Mouse (Mus musculus): Measurements from ENCODE around the gene Dusp22. TPM values are rescaled to one million over a fixed set of nuclear protein-coding genes. Genes with fewer than 3 reads are reported as not detected.
A peak's percentile ranks its signal among the peaks of the same experiment; 100 is the strongest.

The Dusp22 gene
- polyA plus RNA-seq, 1 experiment from 2014 or later, result 9.0 TPM

DNA sequence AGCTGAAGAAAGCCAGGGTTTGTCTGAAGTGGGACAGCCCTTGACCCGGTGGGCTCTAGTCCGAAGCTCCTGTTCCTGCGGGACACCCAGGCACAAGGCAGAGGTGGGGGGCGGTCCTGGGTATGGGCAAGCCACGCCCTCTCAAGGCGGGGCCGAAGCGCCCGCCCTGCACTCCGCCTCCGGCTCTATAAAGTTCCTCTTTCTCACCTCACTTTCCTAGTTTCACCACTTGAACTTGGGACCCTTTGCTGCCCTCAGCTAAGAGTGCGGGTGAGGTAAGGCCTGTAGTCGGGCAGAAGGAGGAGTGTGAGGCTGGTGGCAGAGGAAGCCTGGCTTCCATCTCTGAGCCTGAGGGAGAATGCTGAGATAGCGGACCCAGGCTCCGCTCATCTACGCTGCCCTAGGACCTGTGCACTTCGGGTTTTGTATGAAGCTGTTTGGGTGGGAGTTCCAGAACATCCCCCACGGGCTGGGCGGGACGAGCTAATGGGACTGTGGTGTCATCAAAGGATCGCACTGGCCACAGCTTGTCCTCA is 89.3 kb downstream of the Dusp22 start, which contains the start of gene Irf4:
Gene Irf4 (plus strand): TSS at position 206 of the 536 bp plus-strand sequence.
- Histone ChIP-seq H3K4me1 (replicated peaks; ENCODE audit: control insufficient read depth, insufficient read depth, low read length) (0 out of 2 replicates have a peak, but pooled peaks cover 3% of the 10 kb centered on the region), H3K4me2 (replicated peaks; ENCODE audit: low read depth) (peak within 1 kb of the TSS; percentile 70), H3K9me3 (ENCODE audit: control insufficient read depth) (no peaks in the 10 kb centered on the region), H3K27ac (ENCODE audit: low read depth, low read length) (no peak within 1 kb of the TSS), H3K4me3 (ENCODE audit: low read depth, low read length) (peak within 1 kb of the TSS; percentile 34), H3K36me3 (ENCODE audit: control insufficient read depth, insufficient read depth) (no peaks in the 10 kb centered on the region), H3K27me3 (replicated peaks; ENCODE audit: control insufficient read depth, insufficient read depth, low read length) (peaks cover 53% of the 10 kb centered on the region), H3K9ac (ENCODE audit: low read depth, low read length) (no peak within 1 kb of the TSS; the same call in 1 of the 2 replicates)
- ATAC-seq, result peak; percentile 78
- no peak for TF ChIP-seq CTCF (IDR thresholded peaks at IDR 0.05; ENCODE audit: low read depth)
- WGBS, result under 1% methylated on average over 21 of the region's 21 CpGs

DNA sequence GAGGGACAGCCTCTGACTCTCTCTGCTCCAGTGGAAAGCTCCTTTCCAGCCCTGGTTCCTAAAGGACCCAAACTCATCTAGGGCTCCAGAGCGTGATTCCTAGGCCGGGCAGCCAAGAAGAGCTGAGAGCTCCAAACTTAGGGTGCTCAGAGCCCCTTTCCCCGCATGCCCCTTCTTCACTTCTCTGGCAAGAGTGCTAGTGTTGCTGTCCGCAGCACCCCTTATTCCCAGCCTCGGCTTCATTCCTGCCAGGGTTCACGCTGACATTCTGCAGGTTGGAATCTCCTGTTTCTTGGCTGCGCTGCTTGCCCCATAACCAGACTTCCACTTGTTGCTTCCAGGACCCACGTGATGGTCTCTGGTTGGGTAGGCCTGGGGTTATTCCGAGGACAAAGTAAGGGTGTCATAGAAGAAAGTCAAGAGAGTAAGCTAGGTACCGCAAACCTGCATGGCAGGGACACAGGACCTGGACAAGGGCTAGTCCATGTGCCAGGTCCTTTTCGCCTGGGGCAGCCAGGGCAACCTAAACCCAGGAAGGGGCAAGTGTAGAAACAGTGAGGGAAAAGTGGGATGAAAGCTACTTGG is 89.8 kb downstream of the Dusp22 start:
- ATAC-seq, result no peak
- 8% methylated on average over 11 of the region's 11 CpGs for WGBS
- peak overlapping the region; percentile 70 for H3K4me2 ChIP-seq (replicated peaks; ENCODE audit: low read depth)
- H3K9ac ChIP-seq (ENCODE audit: low read depth, low read length), result no peak overlapping the region; the same call in 1 of the 2 replicates
- no peaks in the 10 kb centered on the region for H3K36me3 ChIP-seq (ENCODE audit: control insufficient read depth, insufficient read depth)
- H3K9me3 ChIP-seq (ENCODE audit: control insufficient read depth), result no peaks in the 10 kb centered on the region
- H3K27me3 ChIP-seq (replicated peaks; ENCODE audit: control insufficient read depth, insufficient read depth, low read length), result peaks cover 53% of the 10 kb centered on the region
- peak overlapping the region; percentile 34 for H3K4me3 ChIP-seq (ENCODE audit: low read depth, low read length)
- TF ChIP-seq CTCF (IDR thresholded peaks at IDR 0.05; ENCODE audit: low read depth), result no peak
- H3K4me1 ChIP-seq (replicated peaks; ENCODE audit: control insufficient read depth, insufficient read depth, low read length), result 0 out of 2 replicates have a peak, but pooled peaks cover 3% of the 10 kb centered on the region
- H3K27ac ChIP-seq (ENCODE audit: low read depth, low read length), result no peak overlapping the region

DNA sequence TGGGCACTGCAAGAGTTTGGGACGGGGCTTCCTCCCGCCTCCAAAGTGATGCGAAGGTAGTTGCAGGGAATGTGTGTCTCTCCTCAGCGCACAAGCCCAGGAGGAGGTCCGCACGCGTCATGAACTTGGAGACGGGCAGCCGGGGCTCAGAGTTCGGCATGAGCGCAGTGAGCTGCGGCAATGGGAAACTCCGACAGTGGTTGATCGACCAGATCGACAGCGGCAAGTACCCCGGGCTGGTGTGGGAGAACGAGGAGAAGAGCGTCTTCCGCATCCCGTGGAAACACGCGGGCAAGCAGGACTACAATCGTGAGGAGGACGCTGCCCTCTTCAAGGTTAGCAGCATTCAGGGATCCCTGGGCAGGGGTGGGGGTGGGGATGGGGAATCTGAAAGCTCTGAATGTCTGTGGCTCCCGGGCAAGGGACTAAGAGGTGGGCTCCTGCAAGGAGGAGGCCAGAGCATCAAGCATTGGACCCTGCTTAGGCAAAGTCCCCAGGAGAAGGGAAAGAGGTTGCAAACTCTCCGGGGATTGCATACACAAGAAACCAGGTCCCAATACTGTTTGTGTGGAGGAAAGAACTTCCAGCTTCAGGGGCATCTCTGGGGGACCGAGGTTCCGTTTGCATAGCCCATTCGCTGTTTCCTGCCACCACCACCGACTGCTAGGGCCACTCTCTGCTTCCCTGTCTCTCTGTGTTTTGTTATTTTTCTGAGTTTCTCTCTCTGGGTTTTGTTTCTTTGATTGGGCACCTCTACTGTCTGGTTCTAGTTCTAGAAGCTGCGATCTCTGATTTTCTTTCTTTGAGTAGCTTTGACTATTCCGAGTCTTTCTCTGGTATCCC is 90.9 kb downstream of the Dusp22 start:
- H3K9ac ChIP-seq (ENCODE audit: low read depth, low read length), result no peak overlapping the region
- H3K27ac ChIP-seq (ENCODE audit: low read depth, low read length), result no peak overlapping the region
- H3K4me3 ChIP-seq (ENCODE audit: low read depth, low read length), result peak overlapping the region; percentile 29
- H3K27me3 ChIP-seq (replicated peaks; ENCODE audit: control insufficient read depth, insufficient read depth, low read length), result peaks cover 53% of the 10 kb centered on the region
- no peak for TF ChIP-seq CTCF (IDR thresholded peaks at IDR 0.05; ENCODE audit: low read depth)
- no peaks in the 10 kb centered on the region for H3K9me3 ChIP-seq (ENCODE audit: control insufficient read depth)
- no peaks in the 10 kb centered on the region for H3K36me3 ChIP-seq (ENCODE audit: control insufficient read depth, insufficient read depth)
- 5% methylated on average over 33 of the region's 33 CpGs for WGBS
- no peak for ATAC-seq
- H3K4me1 ChIP-seq (replicated peaks; ENCODE audit: control insufficient read depth, insufficient read depth, low read length), result 0 out of 2 replicates have a peak, but pooled peaks cover 3% of the 10 kb centered on the region
- H3K4me2 ChIP-seq (replicated peaks; ENCODE audit: low read depth), result peak overlapping the region; percentile 50

DNA sequence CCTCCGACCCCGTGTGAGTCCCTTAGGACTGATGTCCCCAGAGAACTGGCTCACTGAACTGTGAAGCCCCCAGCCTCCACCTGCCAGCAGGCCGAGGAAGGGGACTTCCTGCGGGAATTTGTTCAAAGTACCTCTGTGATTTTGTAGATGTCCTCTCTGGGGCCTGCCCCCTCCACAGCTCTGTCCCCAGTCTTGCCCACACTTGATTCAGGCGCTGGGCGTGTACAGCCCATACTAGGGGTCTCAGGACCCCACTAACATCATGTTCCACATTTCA is 91.4 kb downstream of the Dusp22 start:
- Histone ChIP-seq H3K4me2 (replicated peaks; ENCODE audit: low read depth) (no peak overlapping the region), H3K36me3 (ENCODE audit: control insufficient read depth, insufficient read depth) (no peaks in the 10 kb centered on the region), H3K4me1 (replicated peaks; ENCODE audit: control insufficient read depth, insufficient read depth, low read length) (0 out of 2 replicates have a peak, but pooled peaks cover 3% of the 10 kb centered on the region), H3K27me3 (replicated peaks; ENCODE audit: control insufficient read depth, insufficient read depth, low read length) (peaks cover 53% of the 10 kb centered on the region), H3K9me3 (ENCODE audit: control insufficient read depth) (no peaks in the 10 kb centered on the region), H3K9ac (ENCODE audit: low read depth, low read length) (no peak overlapping the region), H3K27ac (ENCODE audit: low read depth, low read length) (no peak overlapping the region), H3K4me3 (ENCODE audit: low read depth, low read length) (no peak overlapping the region)
- ATAC-seq, result no peak
- WGBS, result 34% methylated on average over 6 of the region's 6 CpGs
- no peak for TF ChIP-seq CTCF (IDR thresholded peaks at IDR 0.05; ENCODE audit: low read depth)

DNA sequence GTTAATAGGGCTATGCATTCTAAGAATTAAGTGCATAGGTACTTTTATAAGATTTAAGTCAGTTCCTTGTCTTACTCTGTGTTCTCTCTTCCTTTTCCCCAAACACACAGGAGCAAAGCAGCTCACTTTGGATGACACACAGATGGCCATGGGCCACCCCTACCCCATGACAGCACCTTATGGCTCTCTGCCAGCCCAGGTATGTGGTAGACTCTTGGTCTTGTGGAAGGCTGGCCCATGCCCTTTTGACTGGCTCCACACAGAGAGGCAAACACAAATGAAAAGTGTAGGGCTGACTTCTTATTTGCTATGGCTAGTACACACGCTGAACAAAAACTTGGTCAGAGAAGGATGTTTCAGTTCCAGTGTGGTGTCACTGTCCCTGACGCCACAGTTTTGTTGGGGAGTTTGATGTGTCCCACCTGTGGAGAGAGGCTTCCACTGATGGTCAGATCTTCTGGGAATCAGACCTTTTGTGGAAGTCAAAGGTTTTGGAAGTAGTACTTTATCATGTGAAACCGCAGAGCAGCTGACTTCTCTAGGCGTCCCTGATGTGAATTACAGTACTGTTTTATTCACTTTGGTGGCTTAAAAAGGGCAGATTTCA is 92.9 kb downstream of the Dusp22 start:
- 0 out of 2 replicates have a peak, but pooled peaks cover 3% of the 10 kb centered on the region for H3K4me1 ChIP-seq (replicated peaks; ENCODE audit: control insufficient read depth, insufficient read depth, low read length)
- no peaks in the 10 kb centered on the region for H3K36me3 ChIP-seq (ENCODE audit: control insufficient read depth, insufficient read depth)
- H3K9me3 ChIP-seq (ENCODE audit: control insufficient read depth), result no peaks in the 10 kb centered on the region
- no peak for ATAC-seq
- no peak overlapping the region for H3K4me3 ChIP-seq (ENCODE audit: low read depth, low read length)
- no peak overlapping the region for H3K9ac ChIP-seq (ENCODE audit: low read depth, low read length)
- H3K4me2 ChIP-seq (replicated peaks; ENCODE audit: low read depth), result no peak overlapping the region
- H3K27ac ChIP-seq (ENCODE audit: low read depth, low read length), result no peak overlapping the region
- no peak for TF ChIP-seq CTCF (IDR thresholded peaks at IDR 0.05; ENCODE audit: low read depth)
- 77% methylated on average over 4 of the region's 4 CpGs for WGBS
- H3K27me3 ChIP-seq (replicated peaks; ENCODE audit: control insufficient read depth, insufficient read depth, low read length), result peaks cover 42% of the 10 kb centered on the region

DNA sequence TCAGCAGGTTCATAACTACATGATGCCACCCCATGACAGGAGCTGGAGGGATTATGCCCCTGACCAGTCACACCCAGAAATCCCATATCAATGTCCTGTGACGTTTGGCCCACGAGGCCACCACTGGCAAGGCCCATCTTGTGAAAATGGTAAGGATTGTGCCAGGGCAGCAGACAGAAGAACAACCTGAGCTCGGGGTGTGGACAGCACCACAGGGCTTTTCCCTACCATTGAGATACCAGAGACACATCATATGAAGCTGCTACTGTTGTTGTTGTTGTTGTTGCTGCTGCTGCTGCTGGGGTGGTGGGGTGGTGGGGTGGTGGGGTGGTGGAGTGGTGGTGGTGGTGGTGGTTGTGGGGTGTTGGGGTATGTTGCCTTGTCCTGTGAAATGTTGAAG is 93.6 kb downstream of the Dusp22 start:
- no peak overlapping the region for H3K27ac ChIP-seq (ENCODE audit: low read depth, low read length)
- peaks cover 36% of the 10 kb centered on the region for H3K27me3 ChIP-seq (replicated peaks; ENCODE audit: control insufficient read depth, insufficient read depth, low read length)
- H3K36me3 ChIP-seq (ENCODE audit: control insufficient read depth, insufficient read depth), result no peaks in the 10 kb centered on the region
- no peak for TF ChIP-seq CTCF (IDR thresholded peaks at IDR 0.05; ENCODE audit: low read depth)
- H3K4me1 ChIP-seq (replicated peaks; ENCODE audit: control insufficient read depth, insufficient read depth, low read length), result 0 out of 2 replicates have a peak, but pooled peaks cover 3% of the 10 kb centered on the region
- ATAC-seq, result no peak
- no peak overlapping the region for H3K4me3 ChIP-seq (ENCODE audit: low read depth, low read length)
- no peak overlapping the region for H3K4me2 ChIP-seq (replicated peaks; ENCODE audit: low read depth)
- no peaks in the 10 kb centered on the region for H3K9me3 ChIP-seq (ENCODE audit: control insufficient read depth)
- WGBS, result 82% methylated on average over 3 of the region's 3 CpGs
- no peak overlapping the region for H3K9ac ChIP-seq (ENCODE audit: low read depth, low read length)

All from intestine, postnatal 0 days (tissue).